Mouse (Mus musculus) liver, embryonic 14.5 days (tissue): ENCODE measurements around the gene Ifitm6.

Experiments used
- CTCF ChIP-seq: IDR thresholded peaks from 2 replicates; pipeline ENCODE4 v1.5.1; 2016; ENCODE audit warnings: antibody characterized with exemption, low read depth, control low read depth
- EP300 ChIP-seq: IDR thresholded peaks from 2 replicates; pipeline ENCODE4 v1.6.1; 2016; ENCODE audit warnings: antibody characterized with exemption, low read depth

GRCm38 (mm10) chr7:141061269-141061692 is 43.6 kb upstream of the Ifitm6 start:
- TF ChIP-seq CTCF (no peak), EP300 (no peak)
